Mouse (Mus musculus): ENCODE measurements around the gene Cdca3. TPM values are rescaled to one million over a fixed set of nuclear protein-coding genes. Genes with fewer than 3 reads are reported as not detected.

Gene Cdca3
- polyA plus RNA-seq, 1 experiment from 2014 or later = 23.7 TPM

DNA sequence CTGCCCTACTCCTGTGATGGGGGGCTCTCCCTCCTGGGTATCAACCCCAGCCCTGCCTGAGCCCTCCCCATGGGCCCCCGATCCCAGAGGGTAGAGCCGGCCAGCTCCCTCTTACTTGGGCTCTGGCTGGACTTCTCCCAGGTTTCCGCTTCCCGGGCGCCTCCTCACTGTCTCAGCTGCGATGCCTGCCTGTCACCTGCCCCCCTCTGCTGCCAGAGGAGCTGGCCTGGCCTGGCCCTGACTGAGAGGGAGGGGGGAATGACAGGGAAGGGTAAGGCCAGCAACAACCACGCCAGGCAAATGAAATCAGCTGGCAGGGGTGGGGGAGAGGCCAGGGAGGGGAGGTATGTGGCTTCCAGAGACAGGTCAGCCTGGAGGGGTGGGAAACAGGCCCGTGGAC, 10.5 kb downstream of the Cdca3 start:
- Histone ChIP-seq H3K27ac (replicated peaks) (no peak overlapping the region), H3K4me3 (replicated peaks) (no peak overlapping the region), H3K9me3 (replicated peaks) (no peaks in the 10 kb centered on the region), H3K4me2 (no peak overlapping the region), H3K36me3 (peaks cover 12% of the 10 kb centered on the region), H3K4me1 (peaks cover 5% of the 10 kb centered on the region; the same call in 1 of the 2 replicates), H3K9ac (replicated peaks) (peak overlapping the region; percentile 21), H3K27me3 (replicated peaks) (no peaks in the 10 kb centered on the region)
- WGBS = 9% methylated on average over 8 of the region's 8 CpGs
- ATAC-seq (ENCODE audit: low FRiP score) = no peak

DNA sequence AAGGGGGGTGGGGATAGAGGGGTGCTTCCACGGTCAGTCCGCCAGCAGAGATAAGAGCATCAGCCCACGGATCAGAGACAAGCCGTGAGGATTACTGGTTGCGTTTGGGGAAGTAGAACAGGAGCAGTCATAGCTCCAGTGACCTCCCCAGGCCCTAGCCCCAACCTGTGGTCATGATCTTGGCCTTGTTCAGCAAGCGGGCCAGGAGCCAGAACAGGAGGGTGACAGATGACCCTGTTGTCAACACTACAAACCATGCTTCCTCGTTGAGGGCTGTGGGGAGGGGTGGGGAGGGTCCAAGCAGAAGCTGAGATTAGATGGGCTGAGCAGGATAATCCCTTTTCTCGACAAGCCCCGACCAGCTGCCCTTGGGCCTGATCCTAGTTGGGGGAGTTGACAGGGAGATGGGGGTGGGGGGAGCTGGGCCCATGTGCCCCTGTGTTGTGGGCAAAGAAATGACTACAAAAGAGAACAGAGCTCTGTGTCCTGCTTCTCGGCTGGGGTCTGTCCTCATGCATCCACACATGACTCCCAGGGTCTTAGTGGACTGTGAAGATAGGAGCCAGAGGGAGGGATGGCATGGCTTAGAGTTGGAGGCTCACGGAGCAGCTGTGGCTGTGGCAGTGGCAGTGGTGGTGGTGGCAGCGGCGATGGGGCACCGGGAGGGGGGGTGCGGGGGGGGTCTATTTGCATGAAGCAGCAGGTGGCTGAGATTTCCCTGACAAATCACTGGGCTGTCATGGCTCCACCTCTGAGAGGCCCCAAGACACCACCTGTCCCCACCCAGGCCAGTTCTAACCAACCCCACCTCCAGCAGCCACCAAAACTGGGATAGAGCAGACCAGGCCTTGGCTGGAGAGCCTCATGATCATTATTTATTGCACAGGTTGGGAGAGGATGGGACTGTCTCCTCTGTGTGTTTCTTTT, 11.2 kb downstream of the Cdca3 start, which contains the start of gene Gnb3:
TSS of gene Gnb3 (minus strand) at position 35 of the 927 bp plus-strand sequence.
- Histone ChIP-seq H3K36me3 (peaks cover 19% of the 10 kb centered on the region), H3K9ac (replicated peaks) (peak within 1 kb of the TSS; percentile 21), H3K27ac (replicated peaks) (no peak within 1 kb of the TSS), H3K27me3 (replicated peaks) (no peaks in the 10 kb centered on the region), H3K9me3 (replicated peaks) (no peaks in the 10 kb centered on the region), H3K4me2 (no peak within 1 kb of the TSS), H3K4me1 (peaks cover 5% of the 10 kb centered on the region; the same call in 1 of the 2 replicates), H3K4me3 (replicated peaks) (no peak within 1 kb of the TSS)
- 0 out of 2 replicates have a peak, but pooled peaks have one; percentile 13 for ATAC-seq (ENCODE audit: low FRiP score)
- WGBS = 43% methylated on average over 15 of the region's 15 CpGs

DNA sequence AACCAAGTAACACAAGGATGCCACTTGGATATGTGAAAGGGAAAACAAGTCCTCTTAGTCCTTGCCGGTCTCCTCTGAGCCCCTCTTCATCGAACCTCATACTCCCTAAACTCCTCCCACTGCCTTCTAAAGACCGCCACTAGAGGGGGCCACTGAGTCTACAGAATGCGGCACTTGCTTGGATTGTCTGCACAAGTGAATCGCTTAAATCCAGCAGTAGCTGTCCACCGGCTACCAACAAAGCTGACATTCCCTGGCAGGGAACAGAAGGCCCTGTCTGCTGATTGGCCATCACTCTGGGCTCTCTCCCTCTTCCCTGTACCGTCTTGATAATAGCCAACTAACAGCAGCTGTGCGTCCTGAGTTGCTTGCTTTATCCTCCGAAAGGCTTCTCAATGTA, 18.0 kb downstream of the Cdca3 start:
- H3K4me1 ChIP-seq = peaks cover 10% of the 10 kb centered on the region; the same call in 1 of the 2 replicates
- ATAC-seq (ENCODE audit: low FRiP score) = peak; percentile 80
- no peaks in the 10 kb centered on the region for H3K27me3 ChIP-seq (replicated peaks)
- H3K4me3 ChIP-seq (replicated peaks) = no peak overlapping the region
- H3K4me2 ChIP-seq = peak overlapping the region; percentile 23; the same call in 1 of the 2 replicates
- 4% methylated on average over 9 of the region's 9 CpGs for WGBS
- H3K9ac ChIP-seq (replicated peaks) = 0 out of 2 replicates have a peak overlapping the region, but pooled peaks have one; percentile 36
- peaks cover 22% of the 10 kb centered on the region; the same call in 1 of the 2 replicates for H3K36me3 ChIP-seq
- H3K9me3 ChIP-seq (replicated peaks) = no peaks in the 10 kb centered on the region
- H3K27ac ChIP-seq (replicated peaks) = peak overlapping the region; percentile 71

DNA sequence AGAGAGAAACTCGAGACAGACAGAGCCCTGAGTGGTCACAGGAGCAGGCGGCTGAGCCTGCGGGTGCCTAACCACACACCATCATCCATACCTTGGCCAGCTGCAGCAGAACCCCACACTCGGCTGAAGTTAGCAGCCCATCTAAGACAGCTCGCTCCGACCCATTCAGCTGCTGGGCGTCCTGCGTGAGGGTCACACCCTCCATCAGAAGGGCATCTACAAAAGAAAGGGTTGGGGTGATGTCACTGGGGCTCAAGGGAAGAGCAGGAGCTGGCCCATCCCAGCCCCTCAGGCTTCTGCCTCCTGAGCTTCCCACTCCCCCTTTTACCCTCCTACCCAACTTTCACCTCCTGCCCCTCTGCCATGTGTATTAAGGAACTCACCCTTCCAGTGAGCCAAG, 21.2 kb downstream of the Cdca3 start:
- Histone ChIP-seq H3K27me3 (replicated peaks) (no peaks in the 10 kb centered on the region), H3K4me2 (no peak overlapping the region), H3K4me3 (replicated peaks) (no peak overlapping the region), H3K9ac (replicated peaks) (no peak overlapping the region), H3K9me3 (replicated peaks) (no peaks in the 10 kb centered on the region), H3K36me3 (peaks cover 26% of the 10 kb centered on the region), H3K4me1 (peaks cover 18% of the 10 kb centered on the region), H3K27ac (replicated peaks) (no peak overlapping the region)
- WGBS = 55% methylated on average over 8 of the region's 8 CpGs
- no peak for ATAC-seq (ENCODE audit: low FRiP score)

DNA sequence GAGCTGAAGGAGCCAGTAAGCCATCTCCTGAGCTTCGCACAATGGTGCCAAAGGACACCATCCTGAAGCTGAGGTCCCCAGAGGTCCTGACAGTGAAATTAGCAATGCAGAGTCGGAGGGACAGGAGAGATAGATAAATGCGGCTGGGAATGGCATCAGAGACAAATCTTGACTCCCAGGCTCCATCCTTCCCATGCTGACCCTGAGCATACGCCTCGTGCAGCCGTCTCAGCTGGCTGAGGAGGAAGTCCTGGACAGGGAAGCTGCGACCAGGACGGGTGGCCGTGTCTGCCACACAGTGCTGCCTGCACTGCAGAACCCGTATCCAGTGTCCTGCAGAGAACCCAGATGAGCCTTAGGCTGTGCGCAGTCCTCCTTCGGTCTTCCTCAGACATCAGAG, 25.3 kb downstream of the Cdca3 start:
- H3K9me3 ChIP-seq (replicated peaks) = no peaks in the 10 kb centered on the region
- H3K36me3 ChIP-seq = peaks cover 30% of the 10 kb centered on the region
- peaks cover 38% of the 10 kb centered on the region for H3K4me1 ChIP-seq
- H3K27ac ChIP-seq (replicated peaks) = 0 out of 2 replicates have a peak overlapping the region, but pooled peaks have one; percentile 18
- no peak overlapping the region for H3K4me3 ChIP-seq (replicated peaks)
- 73% methylated on average over 12 of the region's 12 CpGs for WGBS
- H3K4me2 ChIP-seq = no peak overlapping the region
- H3K27me3 ChIP-seq (replicated peaks) = no peaks in the 10 kb centered on the region
- no peak for ATAC-seq (ENCODE audit: low FRiP score)
- H3K9ac ChIP-seq (replicated peaks) = no peak overlapping the region

DNA sequence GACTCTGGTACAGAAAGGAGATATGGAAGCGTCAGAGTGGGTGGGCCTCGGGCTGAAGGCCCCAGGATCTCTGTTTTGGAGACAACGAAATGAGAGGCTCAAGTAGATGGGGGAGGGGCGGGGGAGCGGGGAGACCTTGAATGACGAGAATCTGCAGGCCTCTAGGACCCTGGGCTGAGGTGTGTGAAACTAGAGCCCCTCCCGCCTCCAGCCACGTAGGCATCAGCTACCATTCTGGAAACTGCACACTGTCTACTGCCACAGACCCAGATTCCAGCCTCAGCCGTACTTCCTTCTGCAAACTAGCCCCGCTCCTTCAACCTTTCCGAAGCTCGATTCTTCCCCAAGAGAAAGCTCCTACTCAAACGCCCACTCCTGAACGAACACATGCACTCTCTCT, 27.0 kb downstream of the Cdca3 start:
- Histone ChIP-seq H3K9ac (replicated peaks) (peak overlapping the region; percentile 77), H3K4me2 (peak overlapping the region; percentile 63), H3K9me3 (replicated peaks) (no peaks in the 10 kb centered on the region), H3K4me1 (peaks cover 55% of the 10 kb centered on the region), H3K36me3 (peaks cover 33% of the 10 kb centered on the region), H3K4me3 (replicated peaks) (peak overlapping the region; percentile 55), H3K27ac (replicated peaks) (peak overlapping the region; percentile 95), H3K27me3 (replicated peaks) (no peaks in the 10 kb centered on the region)
- peak; percentile 88 for ATAC-seq (ENCODE audit: low FRiP score)
- 4% methylated on average over 13 of the region's 14 CpGs for whole genome bisulfite sequencing

DNA sequence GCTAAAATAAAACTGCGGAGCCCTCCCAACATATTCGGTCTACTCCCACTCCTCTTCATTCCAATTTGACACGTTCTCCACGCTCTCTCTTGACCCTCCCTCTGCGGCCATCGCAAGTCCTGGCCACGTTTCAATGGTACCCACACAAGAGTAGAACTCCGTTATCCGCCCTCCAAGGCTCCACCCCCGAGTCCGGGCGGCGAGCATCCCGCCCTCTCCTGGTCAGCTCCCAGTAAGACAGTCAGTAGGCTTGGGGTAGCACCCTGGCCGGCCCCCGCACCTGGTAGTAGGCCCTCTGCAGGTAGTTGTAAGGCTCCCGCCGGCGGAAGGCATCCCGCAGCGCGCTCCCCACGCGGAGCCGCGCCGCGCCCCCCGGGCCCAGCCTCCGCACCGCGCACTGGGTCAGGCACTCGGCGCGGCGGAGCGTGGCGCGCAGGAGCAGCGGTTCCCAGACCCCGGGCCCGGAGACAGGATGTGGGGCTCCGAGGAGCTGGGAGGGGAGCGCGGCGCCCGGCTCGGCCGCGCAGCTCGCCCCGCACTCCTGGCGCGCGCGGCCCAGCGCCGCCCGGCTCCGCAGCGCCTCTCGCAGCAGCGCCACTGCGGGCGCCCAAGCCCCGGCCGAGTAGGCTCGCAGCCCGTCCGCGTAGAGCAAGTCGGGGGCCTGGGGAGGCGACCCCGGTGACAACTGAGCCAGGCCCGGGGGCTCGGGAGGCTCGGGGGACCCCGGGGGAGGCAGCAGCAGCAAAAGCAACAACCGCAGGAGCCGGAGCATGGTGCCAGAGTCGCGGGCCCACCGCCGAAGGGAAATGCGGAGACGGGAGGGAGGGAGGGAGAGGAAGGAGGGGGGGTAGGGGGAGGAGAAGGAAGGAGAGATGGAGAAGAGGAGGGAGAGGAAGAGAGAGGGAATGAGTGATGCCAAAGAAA, 27.8 kb downstream of the Cdca3 start, which contains the start of gene P3h3:
TSS of gene P3h3 (minus strand) at position 837 of the 924 bp plus-strand sequence.
- Histone ChIP-seq H3K36me3 (peaks cover 35% of the 10 kb centered on the region), H3K4me2 (peak within 1 kb of the TSS; percentile 63), H3K9ac (replicated peaks) (peak within 1 kb of the TSS; percentile 77), H3K27ac (replicated peaks) (peak within 1 kb of the TSS; percentile 95), H3K9me3 (replicated peaks) (no peaks in the 10 kb centered on the region), H3K27me3 (replicated peaks) (no peaks in the 10 kb centered on the region), H3K4me3 (replicated peaks) (peak within 1 kb of the TSS; percentile 55), H3K4me1 (peaks cover 63% of the 10 kb centered on the region)
- peak; percentile 91 for ATAC-seq (ENCODE audit: low FRiP score)
- under 1% methylated on average over 83 of the region's 86 CpGs for WGBS

DNA sequence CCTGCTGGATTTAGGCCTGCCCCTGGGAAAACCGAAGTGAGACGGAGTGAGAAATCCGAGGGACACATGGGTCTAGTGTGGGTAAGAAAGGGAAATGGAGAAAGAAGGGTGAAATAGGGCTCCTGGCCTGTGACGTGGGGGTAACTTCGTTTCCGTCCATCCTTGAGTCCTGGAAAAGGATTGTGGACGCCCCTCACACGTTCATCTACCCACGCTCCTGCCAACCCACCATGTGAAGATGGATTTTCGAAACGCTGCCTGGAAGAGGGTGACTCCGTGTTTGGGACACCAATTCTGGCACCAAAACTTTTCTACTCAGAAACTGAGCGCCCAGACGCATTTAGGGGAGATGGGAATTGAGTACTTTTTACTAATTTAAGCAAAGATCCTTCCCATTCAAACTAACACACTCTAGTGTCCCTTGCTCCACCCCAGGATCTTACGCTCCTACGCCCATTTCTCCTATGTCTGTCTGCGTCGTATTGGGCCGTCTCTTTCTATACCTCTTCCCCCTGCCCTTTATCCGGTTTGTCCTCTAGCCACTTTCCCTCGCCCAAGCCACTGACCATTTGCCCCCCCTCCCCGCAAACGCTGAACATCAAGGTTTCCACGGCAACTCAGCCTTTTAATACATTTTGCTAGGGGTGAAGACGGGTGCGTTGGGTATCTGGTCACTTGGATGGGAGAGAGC, 28.6 kb downstream of the Cdca3 start:
- Histone ChIP-seq H3K4me1 (peaks cover 72% of the 10 kb centered on the region), H3K36me3 (peaks cover 31% of the 10 kb centered on the region), H3K9ac (replicated peaks) (peak overlapping the region; percentile 77), H3K27me3 (replicated peaks) (no peaks in the 10 kb centered on the region), H3K4me2 (peak overlapping the region; percentile 63), H3K4me3 (replicated peaks) (peak overlapping the region; percentile 55), H3K9me3 (replicated peaks) (no peaks in the 10 kb centered on the region), H3K27ac (replicated peaks) (peak overlapping the region; percentile 95)
- WGBS = 23% methylated on average over 26 of the region's 26 CpGs
- ATAC-seq (ENCODE audit: low FRiP score) = no peak

DNA sequence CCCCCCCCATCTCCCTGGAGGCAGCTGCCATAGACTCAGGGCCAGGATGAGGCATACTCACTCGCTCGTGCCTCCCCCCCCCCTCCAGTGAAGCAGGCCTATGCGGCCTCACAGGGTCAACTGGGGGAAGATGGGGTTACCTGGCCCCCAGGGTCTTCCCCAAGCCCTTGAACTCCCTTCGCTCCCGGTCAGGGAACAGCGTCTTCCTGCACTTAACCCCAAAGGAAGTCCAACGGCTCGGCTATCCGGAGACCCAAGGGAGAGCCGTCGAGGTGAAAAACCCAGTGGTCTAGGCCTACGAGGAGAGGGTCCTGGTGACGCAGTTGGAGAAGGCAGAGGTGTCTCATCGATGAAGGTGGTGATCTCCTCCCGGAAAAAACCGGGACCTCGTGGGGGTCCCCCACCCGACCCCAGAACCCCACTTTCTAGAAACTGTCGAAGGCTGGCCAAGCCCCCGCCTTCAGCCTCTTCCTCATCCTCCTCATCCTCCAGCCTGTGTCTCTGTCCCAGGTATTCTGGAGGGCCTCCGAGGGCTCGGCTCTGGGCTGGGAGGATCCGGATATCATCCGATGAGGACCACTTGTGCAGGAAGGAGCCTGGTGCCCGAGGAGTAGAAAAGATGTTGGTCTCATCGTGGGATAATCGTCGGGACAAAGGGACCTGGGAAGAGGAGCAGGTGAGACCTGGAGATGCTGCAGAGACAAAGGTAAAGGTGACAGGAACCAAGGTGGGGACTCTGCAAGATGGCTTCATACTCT, 29.4 kb downstream of the Cdca3 start:
- Histone ChIP-seq H3K36me3 (peaks cover 24% of the 10 kb centered on the region), H3K27me3 (replicated peaks) (no peaks in the 10 kb centered on the region), H3K27ac (replicated peaks) (peak overlapping the region; percentile 95), H3K9ac (replicated peaks) (no peak overlapping the region; the same call in 1 of the 2 replicates), H3K9me3 (replicated peaks) (no peaks in the 10 kb centered on the region), H3K4me2 (peak overlapping the region; percentile 63), H3K4me3 (replicated peaks) (peak overlapping the region; percentile 55; the same call in 1 of the 2 replicates), H3K4me1 (peaks cover 75% of the 10 kb centered on the region)
- ATAC-seq (ENCODE audit: low FRiP score) = no peak
- 78% methylated on average over 28 of the region's 28 CpGs for WGBS

DNA sequence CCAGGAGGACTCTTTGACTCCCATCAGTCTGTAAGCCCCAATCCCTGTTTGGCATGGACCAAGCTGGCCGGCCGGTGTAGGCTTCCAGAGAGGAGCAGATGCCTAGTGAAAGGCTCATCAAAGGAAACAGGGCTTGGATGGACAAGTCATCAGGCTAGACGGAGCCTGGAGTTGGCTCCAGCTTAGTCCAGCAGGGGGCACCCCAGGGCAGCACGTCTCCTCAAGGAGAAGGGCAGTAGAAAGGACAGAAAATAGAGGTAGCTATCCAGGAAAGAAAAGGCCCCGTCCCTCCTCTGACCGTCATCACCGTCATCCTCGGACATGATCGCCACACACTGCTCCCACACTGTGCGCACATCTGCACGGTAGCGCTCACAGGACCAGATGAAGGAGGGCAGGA, 30.4 kb downstream of the Cdca3 start:
- Histone ChIP-seq H3K4me1 (peaks cover 83% of the 10 kb centered on the region), H3K27ac (replicated peaks) (peak overlapping the region; percentile 97), H3K27me3 (replicated peaks) (no peaks in the 10 kb centered on the region), H3K9me3 (replicated peaks) (no peaks in the 10 kb centered on the region), H3K4me2 (peak overlapping the region; percentile 72), H3K36me3 (peaks cover 17% of the 10 kb centered on the region), H3K9ac (replicated peaks) (peak overlapping the region; percentile 32; the same call in 1 of the 2 replicates), H3K4me3 (replicated peaks) (peak overlapping the region; percentile 13)
- WGBS = 5% methylated on average over 12 of the region's 12 CpGs
- no peak for ATAC-seq (ENCODE audit: low FRiP score)
